In genomic region chr11:67445058-67445825, GRCm38 (mm10) we compare ENCODE assay signal across 24 mouse cellular contexts. TPM values are rescaled to one million over a fixed set of nuclear protein-coding genes. Genes with fewer than 3 reads are reported as not detected.
DNase-seq lines count a peak whose midpoint lies in the region; ATAC-seq lines count a peak whose summit lies in the region.
"Had no signal": no experiment of that assay in that cellular context is flagged by ENCODE, and none has a peak within 500 bp of the region (broad histone marks: within the 10 kb centered on the region; RNA-seq: fewer than 3 reads in every experiment).

No protein-coding gene starts in this region.

- no peaks in the 10 kb centered on the region for H3K27me3 ChIP-seq in forebrain, embryonic 14.5 days (replicated peaks; ENCODE audit: control insufficient read depth, insufficient read depth, low read length)
- H3K27me3 ChIP-seq in forebrain, embryonic 15.5 days = no peaks in the 10 kb centered on the region
- H3K27me3 ChIP-seq in heart, embryonic 14.5 days (ENCODE audit: control insufficient read depth, insufficient read depth, low read length) = no peaks in the 10 kb centered on the region
- H3K27me3 ChIP-seq: embryonic facial prominence, embryonic 15.5 days; hindbrain, embryonic 12.5 days had no signal

- peak; percentile 23 for DNase-seq in forebrain, embryonic 14.5 days (ENCODE audit: low spot score)
- DNase-seq in heart, postnatal 14 days = no peak
- DNase-seq in Muller cell, postnatal 12 days (ENCODE audit: inconsistent ontology term) = peak; percentile 83
- peak; percentile 58 for DNase-seq in retina, embryonic 14.5 days (ENCODE audit: low spot score)
- DNase-seq: adrenal gland, postnatal 14 days; cerebellum, adult 11 months; cerebellum, adult 8-10 months; cerebellum, postnatal 14 days; embryo, embryonic 11 days; gastrocnemius, adult 2 months; gastrocnemius, postnatal 25 days; heart, postnatal 4 days had no signal

- no peak overlapping the region for H3K4me3 ChIP-seq in forebrain, embryonic 14.5 days (ENCODE audit: low read depth, low read length)
- no peak overlapping the region for H3K4me3 ChIP-seq in forebrain, embryonic 15.5 days
- H3K4me3 ChIP-seq in heart, embryonic 14.5 days (ENCODE audit: control insufficient read depth in 1 of 2, insufficient read depth in 1 of 2, low read depth in 1 of 2, low read length in 2 of 2) = no peak overlapping the region
- H3K4me3 ChIP-seq: embryonic facial prominence, embryonic 15.5 days; erythroblast, embryonic 14.5 days; gastrocnemius, adult 2 months; hindbrain, embryonic 12.5 days had no signal

- intact Hi-C loops in heart, postnatal 14 days (cut with DNase I) = no loop called here

- no peak overlapping the region for H3K27ac ChIP-seq in forebrain, embryonic 14.5 days (ENCODE audit: low read depth, low read length)
- H3K27ac ChIP-seq in forebrain, embryonic 15.5 days (replicated peaks) = no peak overlapping the region
- H3K27ac ChIP-seq in heart, embryonic 14.5 days (replicated peaks in 1 of 2; ENCODE audit: control insufficient read depth in 1 of 2, insufficient read depth in 1 of 2, low read depth in 2 of 2, low read length in 2 of 2) = no peak overlapping the region
- H3K27ac ChIP-seq: embryonic facial prominence, embryonic 15.5 days; gastrocnemius, adult 2 months; hindbrain, embryonic 12.5 days had no signal

- no peak overlapping the region for H3K9ac ChIP-seq in forebrain, embryonic 14.5 days (ENCODE audit: low read length)
- no peak overlapping the region for H3K9ac ChIP-seq in forebrain, embryonic 15.5 days (replicated peaks)
- H3K9ac ChIP-seq in heart, embryonic 14.5 days (ENCODE audit: low read length) = no peak overlapping the region; the same call in 1 of the 2 replicates
- H3K9ac ChIP-seq: embryonic facial prominence, embryonic 15.5 days; hindbrain, embryonic 12.5 days had no signal

- peaks cover 7% of the 10 kb centered on the region; the same call in 1 of the 2 replicates for H3K4me1 ChIP-seq in forebrain, embryonic 14.5 days (ENCODE audit: control insufficient read depth, insufficient read depth, low read length)
- H3K4me1 ChIP-seq in forebrain, embryonic 15.5 days = peaks cover 4% of the 10 kb centered on the region
- H3K4me1 ChIP-seq in heart, embryonic 14.5 days (ENCODE audit: control insufficient read depth in 2 of 2, insufficient read depth in 2 of 2, low read length in 2 of 2) = peaks cover 0 to 4% of the 10 kb centered on the region in 2 experiments; a peak in 1 of 4 replicates
- H3K4me1 ChIP-seq: embryonic facial prominence, embryonic 15.5 days had no signal

- ATAC-seq in forebrain, embryonic 14.5 days = no peak
- ATAC-seq in forebrain, embryonic 15.5 days (replicated peaks) = no peak
- no peak for ATAC-seq in heart, embryonic 14.5 days (ENCODE audit: insufficient number of reproducible peaks, insufficient read depth, low FRiP score, low read depth)
- no peak for ATAC-seq in megakaryocyte-erythroid progenitor cell, adult 5-6 weeks (replicated peaks; ENCODE audit: low FRiP score, low TSS enrichment, poor library complexity, severe bottlenecking)
- ATAC-seq: activated CD4-positive, CD25-positive, alpha-beta regulatory T cell, adult 4 months; hindbrain, embryonic 16.5 days; inflammation-experienced regulatory T-cells, adult 6 months; intestine, postnatal 0 days; Patski had no signal

- 11% methylated on average over 14 of the region's 14 CpGs for WGBS in forebrain, embryonic 14.5 days
- 13% methylated on average over 14 of the region's 14 CpGs for WGBS in forebrain, embryonic 15.5 days
- 58% methylated on average over 14 of the region's 14 CpGs for WGBS in heart, embryonic 14.5 days

- H3K4me2 ChIP-seq in forebrain, embryonic 14.5 days (ENCODE audit: low read length) = no peak overlapping the region
- no peak overlapping the region for H3K4me2 ChIP-seq in forebrain, embryonic 15.5 days (replicated peaks)
- 0 out of 2 replicates have a peak overlapping the region, but pooled peaks have one; percentile 13 for H3K4me2 ChIP-seq in heart, embryonic 14.5 days (ENCODE audit: low read length)
- H3K4me2 ChIP-seq: embryonic facial prominence, embryonic 15.5 days; hindbrain, embryonic 12.5 days had no signal

- H3K36me3 ChIP-seq in forebrain, embryonic 14.5 days (ENCODE audit: control insufficient read depth, insufficient read depth, low read length) = no peaks in the 10 kb centered on the region
- no peaks in the 10 kb centered on the region for H3K36me3 ChIP-seq in forebrain, embryonic 15.5 days
- H3K36me3 ChIP-seq in heart, embryonic 14.5 days (ENCODE audit: control insufficient read depth, insufficient read depth, low read length) = no peaks in the 10 kb centered on the region
- H3K36me3 ChIP-seq: embryonic facial prominence, embryonic 15.5 days; hindbrain, embryonic 12.5 days had no signal

- no peaks in the 10 kb centered on the region for H3K9me3 ChIP-seq in forebrain, embryonic 14.5 days (replicated peaks; ENCODE audit: control insufficient read depth, low read length)
- H3K9me3 ChIP-seq in forebrain, embryonic 15.5 days = no peaks in the 10 kb centered on the region
- no peaks in the 10 kb centered on the region for H3K9me3 ChIP-seq in heart, embryonic 14.5 days (ENCODE audit: control insufficient read depth, low read length)
- H3K9me3 ChIP-seq: embryonic facial prominence, embryonic 15.5 days; hindbrain, embryonic 12.5 days had no signal

RNA-seq across cellular contexts. Expression of gene Gas7, which starts 10.0 kb away (rescaled TPM):
- polyA plus RNA-seq in forebrain, embryonic 14.5 days (2014; fragmentation: Nextera tagmentation; extraction: Ambion mirVana) = 39.5 and 49.3 TPM in 2 replicates
- 56.6 and 57.8 TPM in 2 replicates for polyA plus RNA-seq in forebrain, embryonic 15.5 days (2015; fragmentation: Nextera tagmentation; extraction: Ambion mirVana)
- 7.5 TPM in 2 replicates for polyA plus RNA-seq in heart, embryonic 14.5 days (2014; fragmentation: Nextera tagmentation; extraction: Ambion mirVana)
- 10 to 100 TPM; 11.8 to 12.4 TPM for total RNA-seq in heart, postnatal 14 days (2021)
- 0.67 and 3.4 TPM in 2 replicates for total RNA-seq in megakaryocyte-erythroid progenitor cell, adult 5-6 weeks (2014; fragmentation: Nextera tagmentation)
- 0.80 and 1.3 TPM in 2 replicates for total RNA-seq in megakaryocyte-erythroid progenitor cell, adult 5-6 weeks (2017)
- polyA plus RNA-seq: C2C12 had no signal

Comparison
In these comparisons a context has a peak if more than half of its experiments do, and no peak if none do; other contexts are left out.
1. DNase-seq: peak in forebrain, embryonic 14.5 days (single experiment), Muller cell, postnatal 12 days (single experiment) and retina, embryonic 14.5 days (single experiment); none in heart, postnatal 14 days (0 of 2).